Mouse (Mus musculus): Measurements from ENCODE around the gene Coq7.

DNA sequence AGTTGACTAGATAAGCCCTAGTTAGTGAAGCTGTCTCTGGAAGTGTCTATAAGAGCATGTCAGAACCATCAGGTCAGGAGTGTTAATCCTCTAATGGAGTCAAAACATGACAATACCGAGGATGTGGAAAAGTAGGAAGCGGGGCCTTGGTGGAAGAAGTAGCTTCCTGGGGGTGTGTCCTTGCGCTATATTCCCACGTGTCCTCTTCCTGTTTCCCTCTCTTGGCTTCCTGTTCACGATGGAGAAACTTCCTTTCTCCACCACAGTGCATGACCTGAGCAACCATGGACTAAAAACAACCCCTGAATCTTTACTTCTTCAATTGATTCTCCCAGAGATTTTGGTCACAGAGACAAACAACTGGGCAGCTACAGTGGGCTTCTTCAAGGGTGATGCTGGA lies 11.1 kb downstream of the Coq7 start:
- TF ChIP-seq CTCF (IDR thresholded peaks at IDR 0.05; ENCODE audit: low read depth, low read length): no peak
- TF ChIP-seq GATA1 (IDR thresholded peaks at IDR 0.05; ENCODE audit: borderline replicate concordance, low read length): no peak

All from G1E (cell line).